Mouse (Mus musculus) left cerebral cortex, adult 9 months (tissue): Measurements from ENCODE around the gene Lrmp.
A peak's percentile ranks its signal among the peaks of the same experiment; 100 is the strongest.

ENCODE experiments used
- DNase-seq, 2 experiments: peaks; one replicate each; pipeline ENCODE4 v3.0.0; 2022; ENCODE audit warnings: low spot score in 2 of 2

The Lrmp gene

GRCm38 (mm10) chr6:145135804-145136203 lies 20.4 kb downstream of the Lrmp start:
- no peak for DNase-seq

- DNase-seq = no peak
These were observed 21.4 kb downstream of the Lrmp start for GRCm38 (mm10) chr6:145136831-145137230.

- no peak for DNase-seq
These were observed 23.8 kb downstream of the Lrmp start for GRCm38 (mm10) chr6:145139236-145139635.

- no peak for DNase-seq
These were observed 24.5 kb downstream of the Lrmp start for GRCm38 (mm10) chr6:145139776-145140475.

- no peak for DNase-seq
These were observed 25.3 kb downstream of the Lrmp start for GRCm38 (mm10) chr6:145140706-145141105.

GRCm38 (mm10) chr6:145141827-145142226 lies 26.4 kb downstream of the Lrmp start:
- no peak for DNase-seq

- no peak for DNase-seq
These were observed 29.7 kb downstream of the Lrmp start for GRCm38 (mm10) chr6:145145173-145145572.

GRCm38 (mm10) chr6:145147716-145148115 lies 32.3 kb downstream of the Lrmp start:
- no peak for DNase-seq

- DNase-seq = peak in 1 of 2 experiments; percentile 7
These were observed 33.6 kb downstream of the Lrmp start for GRCm38 (mm10) chr6:145149054-145149453.

GRCm38 (mm10) chr6:145158619-145159018 lies 43.2 kb downstream of the Lrmp start:
- DNase-seq = no peak

GRCm38 (mm10) chr6:145160581-145160980 lies 45.1 kb downstream of the Lrmp start:
- DNase-seq = no peak

- DNase-seq = no peak
These were observed 56.6 kb downstream of the Lrmp start for GRCm38 (mm10) chr6:145171892-145172606.

GRCm38 (mm10) chr6:145173781-145174191 lies 58.3 kb downstream of the Lrmp start:
- DNase-seq = no peak

GRCm38 (mm10) chr6:145175571-145175981 lies 60.1 kb downstream of the Lrmp start:
- no peak for DNase-seq

GRCm38 (mm10) chr6:145176474-145176873 lies 61.0 kb downstream of the Lrmp start:
- no peak for DNase-seq

- peak in 1 of 2 experiments; percentile 38 for DNase-seq
These were observed 64.2 kb downstream of the Lrmp start for GRCm38 (mm10) chr6:145179665-145180064.

GRCm38 (mm10) chr6:145182044-145182443 lies 66.6 kb downstream of the Lrmp start:
- no peak for DNase-seq

- DNase-seq = no peak
These were observed 70.6 kb downstream of the Lrmp start for GRCm38 (mm10) chr6:145186096-145186495.

- DNase-seq = peak; percentile 35 to 73
These were observed 71.9 kb downstream of the Lrmp start for GRCm38 (mm10) chr6:145187093-145188088.

- no peak for DNase-seq
These were observed 77.6 kb downstream of the Lrmp start for GRCm38 (mm10) chr6:145193038-145193437.

GRCm38 (mm10) chr6:145193446-145193845 lies 78.0 kb downstream of the Lrmp start:
- no peak for DNase-seq
